Mouse (Mus musculus): Measurements from ENCODE around the gene Adra2c. TPM values are rescaled to one million over a fixed set of nuclear protein-coding genes. Genes with fewer than 3 reads are reported as not detected.
A peak's percentile ranks its signal among the peaks of the same experiment; 100 is the strongest.

Gene Adra2c
- polyA plus RNA-seq, 1 experiment = 0.10 TPM

DNA sequence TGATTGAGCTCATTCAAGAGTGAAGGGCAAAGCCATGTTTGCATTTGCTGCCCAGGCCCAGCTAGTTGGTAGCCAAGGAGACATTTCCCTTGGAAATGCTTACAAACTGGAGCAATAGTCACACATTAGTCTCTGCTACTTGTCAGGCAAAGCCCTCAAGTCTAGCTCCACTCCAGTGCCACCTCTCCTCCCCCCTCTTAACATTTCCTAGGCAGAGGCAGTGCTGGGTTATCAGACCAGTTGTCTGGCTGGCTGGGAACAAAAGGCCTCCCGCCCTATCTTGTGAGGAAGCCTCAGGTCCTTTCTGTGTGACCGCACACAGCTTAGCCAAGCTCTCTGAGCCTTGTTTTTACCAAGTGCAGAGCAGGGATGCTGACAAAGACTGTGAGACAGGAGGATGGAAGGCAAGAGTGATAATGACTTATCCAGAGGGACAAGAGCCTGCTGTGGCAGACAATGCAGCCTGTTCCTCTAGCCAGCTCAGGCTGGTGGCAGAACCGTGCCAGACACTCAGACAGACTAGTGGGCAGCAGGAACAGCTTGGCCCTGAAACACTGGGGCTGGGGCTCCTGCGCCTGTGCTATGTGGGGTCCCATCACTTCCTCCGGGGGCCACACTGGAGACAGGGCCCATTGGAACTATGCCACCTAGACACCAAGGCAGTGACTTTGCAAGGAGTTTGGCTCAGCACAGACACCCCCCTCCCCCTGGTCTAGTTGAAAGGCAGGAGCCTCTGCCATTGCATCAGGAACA is 23.0 kb upstream of the Adra2c start:
- no peaks in the 10 kb centered on the region for H3K4me1 ChIP-seq (ENCODE audit: control insufficient read depth, insufficient read depth, low read length)
- TF ChIP-seq POLR2A (IDR thresholded peaks at IDR 0.05; ENCODE audit: control insufficient read depth, low read depth, low read length) (no peak), CTCF (IDR thresholded peaks at IDR 0.05; ENCODE audit: control insufficient read depth, insufficient read depth, insufficient replicate concordance, low read depth, low read length) (no peak)

GRCm38 (mm10) chr5:35263716-35264115 is 14.4 kb upstream of the Adra2c start:
- H3K27me3 ChIP-seq (ENCODE audit: control insufficient read depth, insufficient read depth, low read length) = no peaks in the 10 kb centered on the region
- H3K36me3 ChIP-seq (ENCODE audit: control insufficient read depth, insufficient read depth, low read length) = no peaks in the 10 kb centered on the region
- H3K4me3 ChIP-seq (ENCODE audit: control insufficient read depth, low read depth, low read length) = no peak overlapping the region
- H3K4me1 ChIP-seq (ENCODE audit: control insufficient read depth, insufficient read depth, low read length) = no peaks in the 10 kb centered on the region
- no peak overlapping the region for H3K27ac ChIP-seq (ENCODE audit: control insufficient read depth, insufficient read depth, low read depth, low read length)
- TF ChIP-seq POLR2A (IDR thresholded peaks at IDR 0.05; ENCODE audit: control insufficient read depth, low read depth, low read length) (no peak), CTCF (IDR thresholded peaks at IDR 0.05; ENCODE audit: control insufficient read depth, insufficient read depth, insufficient replicate concordance, low read depth, low read length) (no peak)

More for the DNA sequence above, 23.0 kb upstream of the Adra2c start:
- Histone ChIP-seq H3K27me3 (ENCODE audit: control insufficient read depth, insufficient read depth, low read length) (no peaks in the 10 kb centered on the region), H3K27ac (ENCODE audit: control insufficient read depth, insufficient read depth, low read depth, low read length) (no peak overlapping the region), H3K36me3 (ENCODE audit: control insufficient read depth, insufficient read depth, low read length) (no peaks in the 10 kb centered on the region), H3K4me3 (ENCODE audit: control insufficient read depth, low read depth, low read length) (no peak overlapping the region)

- Histone ChIP-seq H3K27me3 (ENCODE audit: control insufficient read depth, insufficient read depth, low read length) (no peaks in the 10 kb centered on the region), H3K4me3 (ENCODE audit: control insufficient read depth, low read depth, low read length) (no peak overlapping the region), H3K4me1 (ENCODE audit: control insufficient read depth, insufficient read depth, low read length) (no peaks in the 10 kb centered on the region), H3K36me3 (ENCODE audit: control insufficient read depth, insufficient read depth, low read length) (no peaks in the 10 kb centered on the region), H3K27ac (ENCODE audit: control insufficient read depth, insufficient read depth, low read depth, low read length) (no peak overlapping the region)
- no peak for TF ChIP-seq POLR2A (IDR thresholded peaks at IDR 0.05; ENCODE audit: control insufficient read depth, low read depth, low read length)
- TF ChIP-seq CTCF (IDR thresholded peaks at IDR 0.05; ENCODE audit: control insufficient read depth, insufficient read depth, insufficient replicate concordance, low read depth, low read length) = no peak
These were observed 10.6 kb upstream of the Adra2c start for GRCm38 (mm10) chr5:35267486-35267885.

- Histone ChIP-seq H3K27ac (ENCODE audit: control insufficient read depth, insufficient read depth, low read depth, low read length) (no peak overlapping the region), H3K4me1 (ENCODE audit: control insufficient read depth, insufficient read depth, low read length) (peaks cover 14% of the 10 kb centered on the region), H3K36me3 (ENCODE audit: control insufficient read depth, insufficient read depth, low read length) (no peaks in the 10 kb centered on the region), H3K4me3 (ENCODE audit: control insufficient read depth, low read depth, low read length) (no peak overlapping the region), H3K27me3 (ENCODE audit: control insufficient read depth, insufficient read depth, low read length) (no peaks in the 10 kb centered on the region)
- TF ChIP-seq POLR2A (IDR thresholded peaks at IDR 0.05; ENCODE audit: control insufficient read depth, low read depth, low read length) (no peak), CTCF (IDR thresholded peaks at IDR 0.05; ENCODE audit: control insufficient read depth, insufficient read depth, insufficient replicate concordance, low read depth, low read length) (no peak)
These were observed 2.8 kb upstream of the Adra2c start for GRCm38 (mm10) chr5:35275356-35275755.

GRCm38 (mm10) chr5:35278741-35279695 is 899 bp downstream of the Adra2c start:
- Histone ChIP-seq H3K27me3 (ENCODE audit: control insufficient read depth, insufficient read depth, low read length) (no peaks in the 10 kb centered on the region), H3K36me3 (ENCODE audit: control insufficient read depth, insufficient read depth, low read length) (no peaks in the 10 kb centered on the region), H3K4me1 (ENCODE audit: control insufficient read depth, insufficient read depth, low read length) (peaks cover 18% of the 10 kb centered on the region), H3K4me3 (ENCODE audit: control insufficient read depth, low read depth, low read length) (peak overlapping the region; percentile 33), H3K27ac (ENCODE audit: control insufficient read depth, insufficient read depth, low read depth, low read length) (no peak overlapping the region)
- TF ChIP-seq CTCF (IDR thresholded peaks at IDR 0.05; ENCODE audit: control insufficient read depth, insufficient read depth, insufficient replicate concordance, low read depth, low read length) (no peak), POLR2A (IDR thresholded peaks at IDR 0.05; ENCODE audit: control insufficient read depth, low read depth, low read length) (no peak)

DNA sequence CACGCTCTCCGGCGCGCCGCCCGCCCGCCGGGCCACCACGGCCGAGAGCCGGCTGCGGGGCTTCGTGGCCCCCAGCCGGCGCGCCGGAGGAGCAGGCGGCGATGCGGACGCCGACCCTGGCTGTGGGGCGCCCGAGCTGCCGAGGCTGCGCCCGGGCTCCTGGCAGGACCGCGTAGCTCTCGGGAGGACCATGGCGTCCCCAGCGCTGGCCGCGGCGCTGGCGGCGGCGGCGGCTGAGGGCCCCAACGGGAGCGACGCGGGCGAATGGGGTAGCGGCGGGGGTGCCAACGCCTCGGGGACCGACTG is 1.5 kb downstream of the Adra2c start:
- H3K4me1 ChIP-seq (ENCODE audit: control insufficient read depth, insufficient read depth, low read length) = peaks cover 18% of the 10 kb centered on the region
- no peak overlapping the region for H3K27ac ChIP-seq (ENCODE audit: control insufficient read depth, insufficient read depth, low read depth, low read length)
- TF ChIP-seq CTCF (IDR thresholded peaks at IDR 0.05; ENCODE audit: control insufficient read depth, insufficient read depth, insufficient replicate concordance, low read depth, low read length) = no peak
- TF ChIP-seq POLR2A (IDR thresholded peaks at IDR 0.05; ENCODE audit: control insufficient read depth, low read depth, low read length) = no peak
- H3K27me3 ChIP-seq (ENCODE audit: control insufficient read depth, insufficient read depth, low read length) = no peaks in the 10 kb centered on the region
- H3K4me3 ChIP-seq (ENCODE audit: control insufficient read depth, low read depth, low read length) = no peak overlapping the region; the same call in 1 of the 2 replicates
- H3K36me3 ChIP-seq (ENCODE audit: control insufficient read depth, insufficient read depth, low read length) = no peaks in the 10 kb centered on the region

Measured in testis, adult 2 months (tissue).